Mouse (Mus musculus): ENCODE data around the gene Olfr156. TPM values are rescaled to one million over a fixed set of nuclear protein-coding genes. Genes with fewer than 3 reads are reported as not detected.
A peak's percentile ranks its signal among the peaks of the same experiment; 100 is the strongest.
"Not testable (repeated sequence)": the region's sequence is repeated elsewhere in the genome, so short reads cannot be mapped to it uniquely, and the experiment has no call there.

Olfr156 gene
- total RNA-seq (2022): not detected

- DNase-seq: no peak
Observed at GRCm38 (mm10) chr4:43823845-43824337, at the start of gene Olfr156. Gene Olfr156, minus strand, starts transcription at chr4:43823895.

GRCm38 (mm10) chr4:43869821-43870220, 46.1 kb upstream of the Olfr156 start:
- no peak for DNase-seq

- DNase-seq: no peak
Observed at GRCm38 (mm10) chr4:43863298-43863697, 39.6 kb upstream of the Olfr156 start.

- DNase-seq: no peak
Observed at GRCm38 (mm10) chr4:43860744-43861519, 37.2 kb upstream of the Olfr156 start.

- DNase-seq: no peak
Observed at GRCm38 (mm10) chr4:43859886-43860285, 36.2 kb upstream of the Olfr156 start.

- no peak for DNase-seq
Observed at GRCm38 (mm10) chr4:43854101-43854500, 30.4 kb upstream of the Olfr156 start.

GRCm38 (mm10) chr4:43851265-43851664, 27.6 kb upstream of the Olfr156 start, which contains the start of gene Olfr155:
Gene Olfr155, plus strand, starts transcription at chr4:43851565.
- no peak for DNase-seq

GRCm38 (mm10) chr4:43840101-43840500, 16.4 kb upstream of the Olfr156 start, which contains the start of gene Olfr157:
Gene Olfr157, minus strand, starts transcription at chr4:43840201.
- DNase-seq: no peak

GRCm38 (mm10) chr4:43838326-43838725, 14.6 kb upstream of the Olfr156 start:
- no peak for DNase-seq

- no peak for DNase-seq
Observed at GRCm38 (mm10) chr4:43834749-43835148, 11.1 kb upstream of the Olfr156 start.

GRCm38 (mm10) chr4:43833752-43834151, 10.1 kb upstream of the Olfr156 start:
- no peak for DNase-seq

GRCm38 (mm10) chr4:43832031-43832430, 8.3 kb upstream of the Olfr156 start:
- DNase-seq: no peak

GRCm38 (mm10) chr4:43828806-43829205, 5.1 kb upstream of the Olfr156 start:
- DNase-seq: no peak

- DNase-seq: no peak
Observed at GRCm38 (mm10) chr4:43822896-43823550, 672 bp downstream of the Olfr156 start.

GRCm38 (mm10) chr4:43798936-43799335, 24.8 kb downstream of the Olfr156 start:
- peak; percentile 8 for DNase-seq

GRCm38 (mm10) chr4:43795844-43796243, 27.9 kb downstream of the Olfr156 start:
- not testable (repeated sequence) for DNase-seq

GRCm38 (mm10) chr4:43795296-43795695, 28.4 kb downstream of the Olfr156 start:
- DNase-seq: no peak

GRCm38 (mm10) chr4:43772304-43772703, 51.4 kb downstream of the Olfr156 start:
- DNase-seq: no peak

- DNase-seq: no peak
Observed at GRCm38 (mm10) chr4:43771626-43772025, 52.1 kb downstream of the Olfr156 start.

- DNase-seq: no peak
Observed at GRCm38 (mm10) chr4:43770909-43771308, 52.8 kb downstream of the Olfr156 start, which contains the start of gene Olfr159. Gene Olfr159, minus strand, starts transcription at chr4:43771009.

Measured in adrenal gland, adult 8-10 months (tissue).